Mouse (Mus musculus) left cerebral cortex, postnatal 36 days (tissue): ENCODE measurements around the gene Pcif1. TPM values are rescaled to one million over a fixed set of nuclear protein-coding genes. Genes with fewer than 3 reads are reported as not detected.

Source experiments
- DNase-seq, 2 experiments: peaks; one replicate each; pipeline ENCODE4 v3.0.0; 2021 to 2022; ENCODE audit warnings: low spot score in 2 of 2, mixed read lengths in 1 of 2
- intact Hi-C: fragments of 180-260 bp; cut with DNase I; formaldehyde crosslinking; loops from one replicate; pipeline ENCODE4 v1.15.1; 2025
- total RNA-seq, 2 experiments: library from RNA; stranded (reverse); gene quantifications; 2 replicates each; pipeline ENCODE4 v1.2.3; 2021

Gene Pcif1
- total RNA-seq, 2 experiments from 2014 or later = 42.8 to 46.7 TPM

DNA sequence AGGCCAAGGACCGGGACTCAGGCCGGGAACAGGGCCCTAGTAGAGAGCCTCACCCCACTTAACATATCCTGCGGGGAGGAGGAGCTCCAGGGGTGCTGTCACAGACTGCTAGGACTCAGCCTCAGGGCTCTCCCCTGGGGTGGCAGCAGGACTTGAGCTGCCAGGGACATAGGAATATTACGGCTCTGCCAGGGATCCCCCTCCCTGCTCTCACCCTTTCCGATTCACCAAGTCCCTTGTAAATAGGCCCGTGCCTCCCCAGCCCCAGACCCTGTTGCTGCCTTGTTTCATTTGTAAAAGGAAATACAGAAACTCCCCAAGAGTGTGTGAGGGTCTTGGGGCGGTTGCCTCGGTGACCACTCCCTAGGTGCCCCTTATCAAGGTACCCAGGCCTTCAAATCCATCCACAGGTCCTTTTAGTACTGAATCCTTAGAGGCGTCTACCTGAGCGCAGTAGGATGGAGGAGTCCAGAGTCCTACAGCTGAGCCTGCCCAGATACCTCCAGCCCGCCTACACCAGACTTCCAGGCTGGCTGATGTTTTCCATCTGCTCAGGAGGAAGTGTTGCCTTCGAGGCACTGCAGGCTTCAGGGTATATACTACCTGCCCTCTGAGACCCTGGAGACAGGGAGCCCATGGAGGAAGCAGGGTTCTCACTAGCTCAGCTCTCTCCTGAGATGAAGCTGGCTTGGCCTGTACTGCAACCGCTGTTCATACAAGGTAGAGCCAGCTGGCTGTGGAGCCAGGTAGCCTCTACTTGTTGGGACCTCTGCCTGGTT is 12.1 kb downstream of the Pcif1 start:
- DNase-seq = no peak
- intact Hi-C loops = no loop called here

GRCm38 (mm10) chr2:164891908-164892695 is 13.0 kb downstream of the Pcif1 start:
- no peak for DNase-seq
- intact Hi-C loops = no loop called here

GRCm38 (mm10) chr2:164892696-164893216 is 13.7 kb downstream of the Pcif1 start:
- intact Hi-C loops = no loop called here
- no peak for DNase-seq

- DNase-seq = no peak
These were observed 14.9 kb downstream of the Pcif1 start for GRCm38 (mm10) chr2:164894048-164894447.

DNA sequence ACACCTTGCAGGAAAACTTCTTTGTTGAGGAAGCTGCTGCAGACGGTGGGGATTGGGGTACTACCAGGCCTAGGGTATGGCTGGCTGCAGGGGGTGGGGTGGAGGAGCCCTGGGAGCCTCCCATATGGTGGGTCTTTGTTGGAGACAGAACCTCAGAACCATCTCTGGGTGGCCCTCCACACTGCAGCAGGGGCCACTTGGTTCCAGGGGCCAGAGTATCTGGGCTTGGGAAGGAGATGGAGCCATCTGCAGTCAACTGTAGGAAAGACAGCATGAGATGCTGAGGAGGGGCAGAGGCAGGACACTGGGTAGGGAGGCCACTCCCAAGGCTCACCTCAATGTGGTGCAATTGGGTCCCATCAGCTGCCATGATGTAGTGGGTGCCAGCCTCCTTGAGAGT is 15.5 kb downstream of the Pcif1 start:
- intact Hi-C loops = no loop called here
- no peak for DNase-seq

More at GRCm38 (mm10) chr2:164894048-164894447, 14.9 kb downstream of the Pcif1 start:
- intact Hi-C loops = no loop called here

DNA sequence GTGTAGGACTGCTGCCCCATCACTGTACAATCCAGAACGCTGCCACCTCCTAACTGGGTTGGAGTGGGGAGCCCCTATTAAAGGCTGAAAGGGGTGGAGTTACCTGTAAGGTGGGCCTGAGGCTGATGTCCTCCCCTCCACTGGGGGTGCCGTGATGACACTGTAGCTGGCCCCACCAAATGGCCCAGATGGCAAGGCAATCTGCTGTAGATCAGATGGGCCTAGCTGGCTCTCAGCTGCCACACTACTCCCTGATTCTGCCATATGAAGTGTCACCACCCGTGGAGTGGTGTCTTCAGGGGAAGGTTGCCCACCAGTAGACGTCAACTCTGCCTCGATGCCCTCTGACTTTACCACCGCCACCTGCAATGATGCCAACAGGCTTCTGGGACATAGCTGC is 16.8 kb downstream of the Pcif1 start:
- intact Hi-C loops = no loop called here
- no peak for DNase-seq

GRCm38 (mm10) chr2:164898008-164898407 is 18.9 kb downstream of the Pcif1 start:
- intact Hi-C loops = no loop called here
- DNase-seq = no peak

DNA sequence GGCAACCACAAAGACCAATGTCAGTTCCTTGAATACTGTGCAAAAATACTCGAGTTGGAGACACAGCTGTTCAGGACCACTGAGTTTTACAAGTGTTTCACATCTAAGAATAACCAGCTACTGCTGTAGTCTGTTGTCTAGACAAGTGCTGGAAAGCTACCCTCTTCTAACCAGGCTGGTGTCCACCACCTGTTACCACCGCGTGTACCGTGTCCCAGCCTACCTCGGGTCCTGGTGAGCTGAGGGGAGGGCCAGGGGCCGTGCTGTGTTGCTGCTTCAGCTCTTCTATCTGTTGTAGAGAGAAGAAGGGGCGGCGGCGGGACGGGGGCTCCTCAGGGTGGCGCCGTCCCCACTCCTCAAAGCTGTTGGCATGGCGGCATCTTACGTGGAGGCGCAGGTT is 19.9 kb downstream of the Pcif1 start:
- DNase-seq = no peak
- intact Hi-C loops = no loop called here

DNA sequence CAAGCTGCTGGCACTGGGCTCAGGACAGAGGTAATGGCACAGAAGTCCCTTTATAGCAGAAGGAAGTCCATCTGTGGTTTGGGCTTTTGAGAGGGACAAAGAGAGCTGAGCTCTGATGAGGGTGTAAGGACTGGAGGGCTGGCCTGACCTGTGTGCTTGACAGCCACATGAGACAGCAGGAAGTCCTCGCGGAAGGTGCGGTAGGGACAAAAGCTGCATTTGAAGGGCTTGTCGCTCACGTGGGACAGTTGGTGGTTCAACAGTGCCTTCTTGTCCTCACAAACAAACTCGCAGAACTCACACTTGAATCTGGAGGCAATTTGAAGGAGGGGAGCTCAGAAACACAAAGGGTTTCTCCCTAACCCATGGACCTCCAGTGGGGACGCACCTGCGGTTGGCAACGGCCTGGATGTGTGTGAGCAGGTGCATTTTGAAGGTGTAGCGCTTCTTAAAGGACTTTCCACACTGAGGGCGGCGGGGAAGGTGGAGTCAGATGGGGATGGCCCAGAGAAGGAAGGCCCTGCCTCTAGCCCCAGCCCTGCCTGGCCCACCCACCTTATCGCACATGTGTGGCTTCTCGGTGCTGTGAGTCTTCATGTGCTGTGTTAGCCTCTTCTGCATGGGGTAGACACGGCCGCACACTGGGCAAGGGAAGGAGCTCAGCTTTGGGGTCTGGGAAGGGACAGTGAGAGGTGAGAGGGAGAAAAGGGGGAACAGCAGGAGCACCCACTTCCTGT is 20.8 kb downstream of the Pcif1 start:
- DNase-seq = no peak
- intact Hi-C loops = no loop called here

DNA sequence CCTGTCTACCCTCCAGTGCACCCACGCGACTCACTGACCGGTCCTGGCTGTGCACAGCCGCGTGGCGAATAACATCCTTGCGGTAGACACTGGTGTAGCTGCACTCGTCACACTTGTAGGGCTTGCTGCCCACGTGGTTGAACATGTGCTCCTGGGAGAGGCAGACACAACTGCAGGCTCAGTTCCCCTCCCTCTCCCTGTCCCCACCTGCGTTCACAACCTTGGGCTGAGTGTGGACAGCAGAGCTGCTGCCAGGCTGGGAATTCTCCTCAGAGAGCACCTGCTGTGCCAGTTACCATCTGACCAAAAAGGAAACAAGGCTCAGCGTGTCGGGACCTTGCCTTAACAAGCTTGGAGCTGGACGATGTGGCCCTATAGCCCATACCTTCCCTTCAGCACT is 22.3 kb downstream of the Pcif1 start:
- no peak for DNase-seq
- intact Hi-C loops = no loop called here

- no peak for DNase-seq
- intact Hi-C loops = no loop called here
These were observed 24.4 kb downstream of the Pcif1 start for GRCm38 (mm10) chr2:164903496-164903895.

DNA sequence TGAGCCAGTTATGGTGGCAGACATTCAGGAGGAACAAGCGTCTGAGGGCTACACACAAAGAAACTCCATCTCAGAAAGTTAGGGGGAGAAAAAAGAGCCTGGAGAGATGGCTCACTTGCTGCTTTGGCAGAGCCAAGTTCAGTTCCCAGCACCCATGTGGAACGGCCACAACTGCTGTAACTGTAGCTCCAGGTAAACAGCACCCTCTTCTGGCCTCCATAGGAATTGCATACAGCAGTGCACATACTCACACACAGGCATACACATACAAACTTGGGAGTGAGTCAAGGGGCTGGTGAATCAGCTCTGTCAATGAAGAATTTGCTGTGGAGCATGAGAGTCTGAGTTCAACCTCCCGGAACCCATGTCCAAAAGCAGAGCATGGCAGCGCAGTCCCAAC is 27.0 kb downstream of the Pcif1 start:
- intact Hi-C loops = no loop called here
- DNase-seq = no peak

GRCm38 (mm10) chr2:164907511-164907910 is 28.4 kb downstream of the Pcif1 start:
- intact Hi-C loops = no loop called here
- no peak for DNase-seq

GRCm38 (mm10) chr2:164908011-164908410 is 28.9 kb downstream of the Pcif1 start:
- intact Hi-C loops = no loop called here
- no peak for DNase-seq

GRCm38 (mm10) chr2:164909100-164909499 is 30.0 kb downstream of the Pcif1 start:
- intact Hi-C loops = no loop called here
- DNase-seq = no peak

DNA sequence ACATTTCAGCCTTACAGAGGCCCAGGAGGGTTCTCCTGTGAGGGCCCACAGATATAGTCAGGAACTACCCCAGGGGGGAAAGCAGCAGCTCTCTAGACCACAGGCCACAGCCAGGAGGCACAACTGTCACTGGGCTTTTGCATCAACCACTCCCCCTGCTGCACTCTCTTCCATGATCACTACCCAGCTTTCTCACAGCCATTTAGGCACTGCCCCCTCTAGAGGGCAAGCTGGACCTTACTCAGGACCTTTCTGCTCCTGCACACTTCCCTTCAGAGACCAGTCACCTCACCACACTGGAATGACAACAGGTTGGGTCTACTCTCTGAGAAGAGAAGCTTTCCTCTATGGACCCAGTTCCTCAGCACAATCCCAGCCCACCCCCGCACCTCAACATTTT is 30.4 kb downstream of the Pcif1 start:
- intact Hi-C loops = no loop called here
- no peak for DNase-seq

GRCm38 (mm10) chr2:164910360-164911061 is 31.4 kb downstream of the Pcif1 start:
- peak in 1 of 2 experiments; percentile 40 for DNase-seq
- intact Hi-C loops = loop anchor here (2.0 kb wide), 1 partner anchor 32 kb away; the partner anchor contains the start of gene Pcif1

- peak; percentile 94 to 95 for DNase-seq
- intact Hi-C loops = loop anchor here (2.0 kb wide), 2 partner anchors 33 to 123 kb away; partner anchors contain the start of genes Ncoa5 and Pcif1
These were observed 32.3 kb downstream of the Pcif1 start, which contains the start of gene Zfp335 for GRCm38 (mm10) chr2:164911086-164912048. Zfp335 (minus strand) TSS chr2:164911757.
